In the genomic region with DNA sequence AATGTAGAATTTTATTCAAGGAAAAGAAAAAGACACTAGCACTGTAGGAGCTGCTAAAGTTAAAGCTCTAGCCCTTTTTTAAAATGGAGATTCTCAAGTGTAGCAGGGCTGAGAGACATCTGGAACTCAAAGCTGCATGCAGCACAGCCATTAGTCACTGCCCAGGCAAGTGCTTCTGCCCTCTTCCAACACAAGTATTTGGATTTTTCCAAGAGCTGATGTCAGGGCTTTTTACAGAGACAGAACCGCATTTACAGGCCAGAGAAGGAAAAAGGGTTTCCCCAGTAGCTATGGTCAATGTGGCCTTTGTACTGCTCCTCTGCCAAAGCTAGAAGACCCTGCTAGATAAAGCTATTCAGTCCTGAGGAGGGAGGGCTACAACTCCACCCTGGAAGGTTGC, we compare ENCODE assay signal across 20 mouse cellular contexts. TPM values are rescaled to one million over a fixed set of nuclear protein-coding genes. Genes with fewer than 3 reads are reported as not detected.
A peak's percentile ranks its signal among the peaks of the same experiment; 100 is the strongest.
DNase-seq lines count a peak whose midpoint lies in the region; ATAC-seq and TF ChIP-seq lines count a peak whose summit lies in the region.
"Had no signal": no experiment of that assay in that cellular context is flagged by ENCODE, and none has a peak within 500 bp of the region (broad histone marks: within the 10 kb centered on the region; RNA-seq: fewer than 3 reads in every experiment).

No protein-coding gene starts in this region.

- H3K27me3 ChIP-seq in heart, postnatal 0 days (ENCODE audit: control insufficient read depth, insufficient read depth, low read length), result no peaks in the 10 kb centered on the region
- no peaks in the 10 kb centered on the region for H3K27me3 ChIP-seq in ES-Bruce4 (ENCODE audit: control insufficient read depth, insufficient read depth, low read length, poor library complexity, severe bottlenecking)
- H3K27me3 ChIP-seq: hindbrain, embryonic 12.5 days; neural tube, embryonic 13.5 days had no signal

- H3K27ac ChIP-seq in heart, postnatal 0 days (ENCODE audit: low read depth), result 0 out of 2 replicates have a peak overlapping the region, but pooled peaks have one; percentile 9
- peak overlapping the region; percentile 47; the same call in 1 of the 2 replicates for H3K27ac ChIP-seq in left cerebral cortex, adult 2 months
- H3K27ac ChIP-seq in ES-Bruce4 (ENCODE audit: insufficient read depth, low read length), result peak overlapping the region; percentile 54; the same call in 1 of the 2 replicates
- H3K27ac ChIP-seq: forebrain, embryonic 10.5 days; macrophage; neural tube, embryonic 13.5 days had no signal

- no peak for TF ChIP-seq EP300 in heart, postnatal 0 days (IDR thresholded peaks at IDR 0.05; ENCODE audit: low read depth)
- TF ChIP-seq EP300 in ES-Bruce4 (IDR thresholded peaks at IDR 0.05; ENCODE audit: insufficient read depth, low read depth, low read length), result no peak

- H3K9ac ChIP-seq in heart, postnatal 0 days (replicated peaks; ENCODE audit: low read depth, low read length), result no peak overlapping the region
- H3K9ac ChIP-seq in ES-Bruce4 (ENCODE audit: low read depth, poor library complexity, severe bottlenecking), result no peak overlapping the region
- H3K9ac ChIP-seq: hindbrain, embryonic 12.5 days; neural tube, embryonic 13.5 days had no signal

- H3K36me3 ChIP-seq in heart, postnatal 0 days (replicated peaks; ENCODE audit: control insufficient read depth, insufficient read depth, low read length), result no peaks in the 10 kb centered on the region
- no peaks in the 10 kb centered on the region for H3K36me3 ChIP-seq in ES-Bruce4 (ENCODE audit: control insufficient read depth, insufficient read depth, low read length, poor library complexity, severe bottlenecking)
- H3K36me3 ChIP-seq: forebrain, embryonic 10.5 days; hindbrain, embryonic 12.5 days; neural tube, embryonic 13.5 days had no signal

- 50% methylated on average over 1 of the region's 1 CpGs for WGBS in heart, postnatal 0 days

- intact Hi-C loops in heart, postnatal 14 days (cut with DNase I), result no loop called here
- intact Hi-C loops in left cerebral cortex, adult 2 months (cut with DNase I), result no loop called here
- intact Hi-C loops in left cerebral cortex, postnatal 36 days (cut with DNase I), result no loop called here

- no peak overlapping the region for H3K4me2 ChIP-seq in heart, postnatal 0 days (ENCODE audit: low read depth, low read length)
- H3K4me2 ChIP-seq: heart, embryonic 11.5 days; hindbrain, embryonic 12.5 days; neural tube, embryonic 13.5 days had no signal

- no peak for ATAC-seq in heart, postnatal 0 days (ENCODE audit: insufficient read depth, low read depth)
- ATAC-seq in CD4-positive, CD25-positive, alpha-beta regulatory T cell, adult 4 months, result no peak
- ATAC-seq: activated CD4-positive, CD25-positive, alpha-beta regulatory T cell, adult 4 months had no signal

- TF ChIP-seq CTCF in heart, postnatal 0 days (IDR thresholded peaks at IDR 0.05; ENCODE audit: low read depth), result no peak
- no peak for TF ChIP-seq CTCF in left cerebral cortex, adult 2 months (IDR thresholded peaks at IDR 0.05)
- TF ChIP-seq CTCF in ES-Bruce4 (IDR thresholded peaks at IDR 0.05; ENCODE audit: low read depth, low read length), result no peak

- no peak for DNase-seq in heart, postnatal 0 days (ENCODE audit: low spot score)
- DNase-seq in heart, postnatal 14 days, result no peak
- no peak for DNase-seq in left cerebral cortex, adult 2 months (ENCODE audit: extremely low spot score in 1 of 2, low spot score in 2 of 2)
- DNase-seq in left cerebral cortex, postnatal 36 days (ENCODE audit: low spot score in 2 of 2), result no peak
- DNase-seq in brain, adult 2 months (ENCODE audit: low read depth, low spot score), result peak; percentile 75
- DNase-seq: adrenal gland, postnatal 25 days; cerebellum, postnatal 25 days; gastrocnemius, postnatal 14 days; kidney, adult 2 months; kidney, postnatal 25 days; liver; lung, adult 18-20 months had no signal

- H3K9me3 ChIP-seq in heart, postnatal 0 days (replicated peaks; ENCODE audit: control insufficient read depth, low read length), result no peaks in the 10 kb centered on the region
- no peaks in the 10 kb centered on the region for H3K9me3 ChIP-seq in ES-Bruce4 (replicated peaks; ENCODE audit: control insufficient read depth, insufficient read depth, low read length, poor library complexity, severe bottlenecking)
- H3K9me3 ChIP-seq: forebrain, embryonic 10.5 days; hindbrain, embryonic 12.5 days; neural tube, embryonic 13.5 days had no signal

- no peak overlapping the region for H3K4me3 ChIP-seq in heart, postnatal 0 days (ENCODE audit: low read depth, low read length)
- H3K4me3 ChIP-seq in left cerebral cortex, adult 2 months, result no peak overlapping the region
- H3K4me3 ChIP-seq in ES-Bruce4 (ENCODE audit: low read depth, low read length), result no peak overlapping the region
- H3K4me3 ChIP-seq: forebrain, embryonic 10.5 days; hindbrain, embryonic 12.5 days; neural tube, embryonic 13.5 days had no signal

- TF ChIP-seq POLR2A in ES-Bruce4 (IDR thresholded peaks at IDR 0.05; ENCODE audit: insufficient read depth, low read length), result no peak

- H3K4me1 ChIP-seq in heart, postnatal 0 days (ENCODE audit: control insufficient read depth, insufficient read depth), result no peaks in the 10 kb centered on the region; the same call in 1 of the 2 replicates
- no peaks in the 10 kb centered on the region for H3K4me1 ChIP-seq in ES-Bruce4 (ENCODE audit: control insufficient read depth, insufficient read depth, low read length)

RNA-seq across cellular contexts. Expression of a gene that starts 45.5 kb away (rescaled TPM):
- 57.3 and 63.5 TPM in 2 replicates for total RNA-seq in heart, postnatal 0 days (2014; rRNA removed; ENCODE audit: low replicate concordance)
- 9.3 and 10.3 TPM in 2 replicates for polyA plus RNA-seq in heart, postnatal 0 days (2015; fragmentation: Nextera tagmentation; extraction: Ambion mirVana)
- 100 to 1,000 TPM; 154 to 163 TPM for total RNA-seq in heart, postnatal 14 days (2021)
- 100 to 1,000 TPM; 162 to 164 TPM for total RNA-seq in left cerebral cortex, adult 2 months (2021)
- 100 to 1,000 TPM; 153 to 169 TPM for total RNA-seq in left cerebral cortex, postnatal 36 days (2021)
- polyA plus RNA-seq in ES-Bruce4 (2011; ENCODE audit: insufficient read depth, insufficient read length, low read depth, missing spikeins), result 42.6 and 45.6 TPM in 2 replicates
- 10 to 100 TPM; 17.8 to 28.2 TPM for polyA plus RNA-seq in CD4-positive, CD25-positive, alpha-beta regulatory T cell, adult 4 months (2017; shearing (Covaris generic))

RNA-seq across cellular contexts. Expression of a gene that starts 54.8 kb away (rescaled TPM):
- 5.5 and 7.5 TPM in 2 replicates for total RNA-seq in heart, postnatal 0 days (2014; rRNA removed; ENCODE audit: low replicate concordance)
- 8.0 and 8.1 TPM in 2 replicates for polyA plus RNA-seq in heart, postnatal 0 days (2015; fragmentation: Nextera tagmentation; extraction: Ambion mirVana)
- total RNA-seq in heart, postnatal 14 days (2021), result 1 to 10 TPM; 7.2 to 7.5 TPM
- total RNA-seq in left cerebral cortex, adult 2 months (2021), result 10 to 100 TPM; 15.6 to 16.8 TPM
- total RNA-seq in left cerebral cortex, postnatal 36 days (2021), result 10 to 100 TPM; 18.1 to 18.6 TPM
- 10.0 and 10.5 TPM in 2 replicates for polyA plus RNA-seq in ES-Bruce4 (2011; ENCODE audit: insufficient read depth, insufficient read length, low read depth, missing spikeins)
- 1 to 10 TPM; 3.1 to 4.6 TPM for polyA plus RNA-seq in CD4-positive, CD25-positive, alpha-beta regulatory T cell, adult 4 months (2017; shearing (Covaris generic))
- polyA plus RNA-seq: macrophage had no signal
